Mouse (Mus musculus) midbrain, embryonic 14.5 days (tissue): ENCODE measurements around the gene Olfr530. TPM values are rescaled to one million over a fixed set of nuclear protein-coding genes. Genes with fewer than 3 reads are reported as not detected.

Experiments
- ATAC-seq: fragments of 200-750 bp; cut with Nextera tagmentation; 2 replicates; pipeline ENCODE4 v1.8.0; 2017; ENCODE audit warnings: moderate number of reproducible peaks, moderate library complexity; ENCODE audit not compliant: low FRiP score, low TSS enrichment
- DNase-seq: peaks from one replicate; pipeline ENCODE4 v3.0.0-alpha.2; 2015
- H3K27ac ChIP-seq: fragments of 300-500 bp; sonication (generic); replicated peaks from 2 replicates; pipeline ENCODE4 v1.5.1; 2014; ENCODE audit warnings: mild to moderate bottlenecking, low read depth, low read length, moderate library complexity
- H3K27me3 ChIP-seq: fragments of 300-500 bp; sonication (generic); 2 replicates; pipeline ENCODE4 v1.6.1; 2014; ENCODE audit warnings: low read length, control low read depth, mixed read lengths; ENCODE audit not compliant: control insufficient read depth, insufficient read depth
- H3K36me3 ChIP-seq: fragments of 300-500 bp; sonication (generic); 2 replicates; pipeline ENCODE4 v1.6.1; 2014; ENCODE audit warnings: low read length, control low read depth; ENCODE audit not compliant: control insufficient read depth, insufficient read depth
- H3K4me1 ChIP-seq: fragments of 300-500 bp; sonication (generic); 2 replicates; pipeline ENCODE4 v1.6.1; 2014; ENCODE audit warnings: mild to moderate bottlenecking, antibody characterized with exemption, low read length, control low read depth; ENCODE audit not compliant: control insufficient read depth, insufficient read depth
- H3K4me2 ChIP-seq: fragments of 300-500 bp; sonication (generic); 2 replicates; pipeline ENCODE4 v1.6.1; 2014; ENCODE audit warnings: mild to moderate bottlenecking, low read length, moderate library complexity
- H3K4me3 ChIP-seq: fragments of 300-500 bp; sonication (generic); replicated peaks from 2 replicates; pipeline ENCODE4 v1.5.1; 2014; ENCODE audit warnings: low read depth, low read length
- H3K9ac ChIP-seq: fragments of 300-500 bp; sonication (generic); replicated peaks from 2 replicates; pipeline ENCODE4 v1.6.1; 2014; ENCODE audit warnings: mild to moderate bottlenecking, low read length, moderate library complexity
- H3K9me3 ChIP-seq: fragments of 300-500 bp; sonication (generic); 2 replicates; pipeline ENCODE4 v1.6.1; 2016; ENCODE audit warnings: low read length, control low read depth, mixed read lengths; ENCODE audit not compliant: control insufficient read depth
- WGBS: fragments of 180-500 bp; shearing (Covaris S2); extraction: QIAGEN DNeasy Blood & Tissue Kit; methylation state at CpG from one replicate; pipeline ENCODE4 v1.1.7; 2014; 5-methylcytosine and 5-hydroxymethylcytosine counted together
- polyA plus RNA-seq: library from polyadenylated mRNA; unstranded; fragments of >200 nt; fragmentation: Nextera tagmentation; extraction: Ambion mirVana; gene quantifications from 2 replicates; pipeline ENCODE4 v1.2.1, GENCODE M21; 2014

The Olfr530 gene
- polyA plus RNA-seq: not detected in 2 replicates

DNA sequence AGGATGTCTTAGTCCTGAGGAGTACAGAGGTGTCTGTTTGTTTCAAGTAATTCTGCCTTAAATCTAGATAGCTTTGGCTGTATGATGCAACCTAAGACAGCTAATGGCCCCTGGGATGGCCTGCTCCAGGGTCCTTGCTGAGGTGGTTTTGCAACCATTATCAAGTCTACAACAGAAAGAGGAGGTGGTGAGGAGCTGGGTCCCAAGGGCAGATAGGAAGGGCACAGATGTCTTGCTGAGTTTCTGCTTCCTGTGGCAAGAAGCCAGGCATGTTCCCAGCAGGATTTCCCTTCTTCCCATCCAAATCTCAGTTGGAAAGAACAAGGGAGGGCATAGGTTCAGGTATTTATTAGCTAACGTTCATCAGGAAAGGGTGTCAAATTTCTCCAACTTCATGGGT, at the start of gene Olfr530:
Olfr530 (minus strand) TSS at position 101 of the 400 bp plus-strand sequence.
- Histone ChIP-seq H3K36me3 (no peaks in the 10 kb centered on the region), H3K27me3 (no peaks in the 10 kb centered on the region), H3K4me2 (no peak within 1 kb of the TSS), H3K9ac (no peak within 1 kb of the TSS), H3K9me3 (no peaks in the 10 kb centered on the region), H3K27ac (no peak within 1 kb of the TSS), H3K4me1 (no peaks in the 10 kb centered on the region), H3K4me3 (no peak within 1 kb of the TSS)
- ATAC-seq (no peak), DNase-seq (no peak)
- 73% methylated on average over 1 of the region's 1 CpGs for WGBS

DNA sequence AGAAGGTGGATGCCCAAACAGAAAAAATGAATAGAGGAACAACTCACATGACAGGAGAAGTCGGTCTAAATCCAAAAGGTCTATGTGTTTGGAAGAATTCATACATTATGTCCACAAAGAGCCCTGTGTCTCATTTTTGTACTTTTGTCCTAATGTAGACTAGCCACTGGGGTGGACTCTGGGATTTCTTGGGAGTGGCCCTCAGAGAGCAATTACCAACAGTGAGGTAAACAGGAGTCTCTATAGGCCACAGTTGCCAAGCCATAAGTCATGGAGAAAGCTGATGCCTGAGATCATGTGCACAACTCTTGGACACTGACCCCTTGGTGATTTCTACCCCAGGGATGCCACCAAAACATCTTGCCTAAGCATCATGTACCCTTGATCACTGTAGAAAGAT, 45.4 kb upstream of the Olfr530 start, which contains the start of gene Olfr532:
Olfr532 (minus strand) TSS at position 101 of the 400 bp plus-strand sequence.
- H3K9ac ChIP-seq: no peak within 1 kb of the TSS
- no peaks in the 10 kb centered on the region for H3K27me3 ChIP-seq
- no peak within 1 kb of the TSS for H3K27ac ChIP-seq
- ATAC-seq (no peak), DNase-seq (no peak)
- no peaks in the 10 kb centered on the region for H3K9me3 ChIP-seq
- no peak within 1 kb of the TSS for H3K4me3 ChIP-seq
- WGBS: 90% methylated on average over 1 of the region's 1 CpGs
- no peaks in the 10 kb centered on the region for H3K4me1 ChIP-seq
- no peak within 1 kb of the TSS for H3K4me2 ChIP-seq
- no peaks in the 10 kb centered on the region for H3K36me3 ChIP-seq

DNA sequence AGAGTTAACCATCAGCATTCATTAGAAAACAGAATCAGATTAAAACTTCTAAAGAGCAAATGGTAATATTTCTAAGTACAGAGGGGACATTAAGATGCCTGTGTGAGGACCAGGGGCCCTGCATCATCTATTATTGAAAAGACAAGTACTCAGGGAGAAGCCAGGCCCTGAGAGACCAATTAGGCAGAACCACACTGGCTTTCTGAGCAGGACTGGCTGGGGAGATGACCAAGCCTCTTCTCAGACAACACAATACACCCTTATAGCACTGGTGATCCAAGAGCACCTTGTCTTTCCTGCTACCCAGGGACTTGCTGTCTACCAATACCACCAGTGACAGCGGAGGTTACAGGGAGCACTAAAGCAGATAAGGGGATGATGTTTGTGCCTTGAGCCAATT, 26.7 kb upstream of the Olfr530 start, which contains the start of gene Olfr531:
Olfr531 (minus strand) TSS at position 101 of the 400 bp plus-strand sequence.
- Histone ChIP-seq H3K9ac (no peak within 1 kb of the TSS), H3K4me1 (no peaks in the 10 kb centered on the region), H3K36me3 (no peaks in the 10 kb centered on the region), H3K9me3 (no peaks in the 10 kb centered on the region), H3K4me3 (no peak within 1 kb of the TSS), H3K27ac (no peak within 1 kb of the TSS), H3K4me2 (no peak within 1 kb of the TSS), H3K27me3 (no peaks in the 10 kb centered on the region)
- ATAC-seq (no peak), DNase-seq (no peak)
- WGBS: 83% methylated on average over 1 of the region's 1 CpGs

GRCm38 (mm10) chr7:140376911-140377310, 780 bp upstream of the Olfr530 start:
- H3K4me1 ChIP-seq: no peaks in the 10 kb centered on the region
- ATAC-seq (no peak), DNase-seq (no peak)
- no peaks in the 10 kb centered on the region for H3K9me3 ChIP-seq
- WGBS: 99% methylated on average over 2 of the region's 2 CpGs
- H3K4me2 ChIP-seq: no peak overlapping the region
- no peak overlapping the region for H3K27ac ChIP-seq
- H3K36me3 ChIP-seq: no peaks in the 10 kb centered on the region
- no peak overlapping the region for H3K9ac ChIP-seq
- no peak overlapping the region for H3K4me3 ChIP-seq
- no peaks in the 10 kb centered on the region for H3K27me3 ChIP-seq

DNA sequence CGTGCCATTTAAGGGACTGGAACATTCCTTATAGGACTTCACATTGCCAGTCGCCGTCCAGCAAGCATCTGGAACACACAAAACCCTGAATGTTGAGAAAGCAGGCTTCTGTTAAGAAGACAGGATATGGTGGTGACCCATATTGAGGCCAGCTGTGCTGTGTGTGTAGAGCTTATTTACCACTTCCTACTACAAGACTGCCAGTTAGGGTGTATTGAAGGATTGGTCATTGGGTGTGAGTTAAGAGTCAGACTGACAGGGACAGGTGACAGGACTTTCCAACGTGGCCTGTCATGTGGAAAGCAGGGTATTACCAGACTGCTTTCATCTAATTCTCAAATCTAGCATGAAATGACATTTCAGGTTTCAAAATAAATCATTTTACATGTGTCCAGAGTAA, 1.8 kb downstream of the Olfr530 start:
- Histone ChIP-seq H3K27me3 (no peaks in the 10 kb centered on the region), H3K27ac (no peak overlapping the region), H3K4me1 (no peaks in the 10 kb centered on the region), H3K9ac (no peak overlapping the region), H3K4me2 (no peak overlapping the region), H3K36me3 (no peaks in the 10 kb centered on the region), H3K9me3 (no peaks in the 10 kb centered on the region), H3K4me3 (no peak overlapping the region)
- ATAC-seq (no peak), DNase-seq (no peak)
- 78% methylated on average over 4 of the region's 4 CpGs for WGBS

- WGBS: 72% methylated on average over 3 of the region's 3 CpGs
Observed at GRCm38 (mm10) chr7:140361571-140361970, 14.6 kb downstream of the Olfr530 start, which contains the start of gene Olfr60. TSS of gene Olfr60 (minus strand) at chr7:140361671.

GRCm38 (mm10) chr7:140333717-140334116, 42.4 kb downstream of the Olfr530 start, which contains the start of gene Olfr527:
TSS of gene Olfr527 (plus strand) at chr7:140334017.
- no peak for ATAC-seq
- no peak within 1 kb of the TSS for H3K9ac ChIP-seq

More at GRCm38 (mm10) chr7:140361571-140361970, 14.6 kb downstream of the Olfr530 start, which contains the start of gene Olfr60:
- Histone ChIP-seq H3K4me2 (no peak within 1 kb of the TSS), H3K27me3 (no peaks in the 10 kb centered on the region), H3K36me3 (no peaks in the 10 kb centered on the region), H3K9ac (no peak within 1 kb of the TSS), H3K4me1 (no peaks in the 10 kb centered on the region), H3K9me3 (no peaks in the 10 kb centered on the region), H3K27ac (no peak within 1 kb of the TSS), H3K4me3 (no peak within 1 kb of the TSS)
- DNase-seq (no peak), ATAC-seq (no peak)

DNA sequence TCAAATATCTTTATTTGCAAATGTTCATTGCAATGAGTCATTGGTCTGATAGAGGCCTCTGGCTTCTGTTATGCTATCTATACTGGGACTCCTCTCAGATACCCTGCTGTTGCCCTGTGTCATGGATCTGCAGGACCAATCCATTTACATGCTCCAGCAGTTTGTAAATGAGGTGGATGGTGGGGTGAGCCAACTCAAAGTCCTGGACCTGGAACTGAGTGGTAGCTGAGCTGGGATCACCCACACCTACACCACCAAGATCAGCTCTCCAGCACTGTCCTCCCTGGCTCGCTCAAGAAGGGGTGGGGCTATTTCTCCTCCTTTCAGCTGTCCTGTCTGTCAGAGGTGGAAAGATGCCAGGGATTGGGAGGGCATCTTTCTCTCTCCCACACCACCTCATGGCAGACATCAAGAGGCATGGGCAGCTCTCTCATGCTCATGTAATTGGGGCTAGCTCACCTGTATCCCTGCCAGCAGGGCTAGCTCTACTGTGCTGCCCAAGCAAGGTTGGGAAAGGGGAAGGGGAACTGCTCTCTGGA, 46.3 kb downstream of the Olfr530 start:
- Histone ChIP-seq H3K36me3 (no peaks in the 10 kb centered on the region), H3K4me1 (no peaks in the 10 kb centered on the region), H3K27ac (no peak overlapping the region), H3K4me3 (no peak overlapping the region), H3K9ac (no peak overlapping the region), H3K9me3 (no peaks in the 10 kb centered on the region), H3K4me2 (no peak overlapping the region), H3K27me3 (no peaks in the 10 kb centered on the region)
- DNase-seq: no peak
- no peak for ATAC-seq
- 45% methylated on average over 1 of the region's 1 CpGs for WGBS

More at GRCm38 (mm10) chr7:140333717-140334116, 42.4 kb downstream of the Olfr530 start, which contains the start of gene Olfr527:
- Histone ChIP-seq H3K4me3 (no peak within 1 kb of the TSS), H3K27me3 (no peaks in the 10 kb centered on the region), H3K4me2 (no peak within 1 kb of the TSS), H3K36me3 (no peaks in the 10 kb centered on the region), H3K4me1 (no peaks in the 10 kb centered on the region), H3K27ac (no peak within 1 kb of the TSS), H3K9me3 (no peaks in the 10 kb centered on the region)
- peak; percentile 1 for DNase-seq
- WGBS: 82% methylated on average over 2 of the region's 2 CpGs
